Mouse (Mus musculus) lung, embryonic 14.5 days (tissue): ENCODE measurements at regions not wholly inside any gene's neighbourhood (a gene's known extent, or its start where the extent isn't known, plus 50 kb on each side); places are given as distances from the start of the nearest gene placed in this dataset.

Source experiments
- ATAC-seq: fragments of 200-750 bp; cut with Nextera tagmentation; 2 replicates; pipeline ENCODE4 v1.8.0; 2017; ENCODE audit warnings: mild to moderate bottlenecking, moderate TSS enrichment, moderate library complexity; ENCODE audit not compliant: insufficient read depth
- DNase-seq: peaks from one replicate; pipeline ENCODE4 v3.0.0-alpha.2; 2015
- H3K27ac ChIP-seq: fragments of 300-500 bp; sonication (generic); 2 replicates; pipeline ENCODE4 v1.5.1; 2014; ENCODE audit warnings: low read depth, mild to moderate bottlenecking, moderate library complexity
- H3K27me3 ChIP-seq: fragments of 300-500 bp; sonication (generic); 2 replicates; pipeline ENCODE4 v1.6.1; 2014; ENCODE audit warnings: low read length, control low read depth; ENCODE audit not compliant: insufficient read depth
- H3K36me3 ChIP-seq: fragments of 300-500 bp; sonication (generic); 2 replicates; pipeline ENCODE4 v1.6.1; 2014; ENCODE audit warnings: control low read depth; ENCODE audit not compliant: insufficient read depth
- H3K4me1 ChIP-seq: fragments of 300-500 bp; sonication (generic); 2 replicates; pipeline ENCODE4 v1.6.1; 2014; ENCODE audit warnings: antibody characterized with exemption, control low read depth; ENCODE audit not compliant: insufficient read depth
- H3K4me2 ChIP-seq: fragments of 300-500 bp; sonication (generic); 2 replicates; pipeline ENCODE4 v1.6.1; 2014; ENCODE audit warnings: mild to moderate bottlenecking
- H3K4me3 ChIP-seq: fragments of 300-500 bp; sonication (generic); 2 replicates; pipeline ENCODE4 v1.5.1; 2014; ENCODE audit warnings: low read depth, low read length
- H3K9ac ChIP-seq: fragments of 300-500 bp; sonication (generic); 2 replicates; pipeline ENCODE4 v1.6.1; 2014
- H3K9me3 ChIP-seq: fragments of 300-500 bp; sonication (generic); 2 replicates; pipeline ENCODE4 v1.6.1; 2016; ENCODE audit warnings: low read depth, low read length, control low read depth
- CTCF ChIP-seq: IDR thresholded peaks from 2 replicates; pipeline ENCODE4 v1.5.1; 2016; ENCODE audit warnings: antibody characterized with exemption, low read depth
- WGBS: fragments of 180-500 bp; shearing (Covaris S2); extraction: QIAGEN DNeasy Blood & Tissue Kit; methylation state at CpG from one replicate; pipeline ENCODE4 v1.1.7; 2014; 5-methylcytosine and 5-hydroxymethylcytosine counted together

DNA sequence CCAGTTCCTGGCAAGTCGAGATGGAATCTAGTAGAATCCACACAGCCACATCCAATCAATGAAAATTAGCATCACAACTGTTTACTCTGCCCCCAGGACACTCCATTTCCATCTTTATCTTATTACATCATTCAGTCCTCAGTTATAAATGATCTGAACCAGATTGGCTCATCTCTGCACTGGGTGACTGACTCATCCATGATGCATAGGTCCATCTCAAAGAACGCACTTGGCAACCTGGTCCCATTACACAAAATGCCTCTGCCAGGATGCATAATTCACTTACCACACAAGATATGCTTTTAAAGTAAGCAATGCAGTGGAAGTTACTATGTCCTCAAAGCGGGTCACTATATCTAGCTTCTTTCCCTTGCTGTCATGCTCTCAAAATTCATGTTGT, 110.0 kb upstream of the Gria1 start:
- Histone ChIP-seq H3K27me3 (no peaks in the 10 kb centered on the region), H3K9me3 (no peaks in the 10 kb centered on the region), H3K27ac (no peak overlapping the region), H3K4me3 (no peak overlapping the region), H3K4me1 (no peaks in the 10 kb centered on the region), H3K9ac (no peak overlapping the region), H3K36me3 (no peaks in the 10 kb centered on the region), H3K4me2 (no peak overlapping the region)
- DNase-seq = no peak
- WGBS = 80% methylated on average over 3 of the region's 3 CpGs
- ATAC-seq = no peak
- TF ChIP-seq CTCF = no peak

GRCm38 (mm10) chr11:56925368-56925896, 85.8 kb upstream of the Gria1 start:
- Histone ChIP-seq H3K4me1 (no peaks in the 10 kb centered on the region), H3K27me3 (no peaks in the 10 kb centered on the region), H3K9me3 (no peaks in the 10 kb centered on the region), H3K36me3 (no peaks in the 10 kb centered on the region), H3K9ac (no peak overlapping the region), H3K27ac (no peak overlapping the region), H3K4me3 (no peak overlapping the region), H3K4me2 (no peak overlapping the region)
- 67% methylated on average over 7 of the region's 7 CpGs for WGBS
- no peak for TF ChIP-seq CTCF
- DNase-seq (peak; percentile 31), ATAC-seq (no peak; the same call in 1 of the 2 replicates)

DNA sequence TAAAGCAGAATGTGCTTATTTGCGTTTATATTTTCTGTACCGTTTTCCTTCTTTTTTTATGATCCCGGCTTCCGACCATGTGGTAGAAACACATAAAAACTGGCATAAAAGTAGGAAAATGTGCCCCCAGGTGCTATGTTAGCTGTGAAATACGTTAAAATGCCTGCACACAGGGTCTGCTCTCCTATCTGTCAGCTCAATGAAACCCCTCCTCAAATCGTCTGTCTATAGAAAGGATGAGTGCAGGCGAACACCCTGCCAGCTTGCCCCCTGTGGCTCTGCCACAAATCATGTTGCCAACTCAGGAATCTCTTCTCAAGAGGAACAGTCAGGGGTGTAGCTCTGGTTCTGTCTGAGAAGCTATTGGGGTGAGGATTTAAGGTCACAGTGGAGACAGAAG, 78.4 kb upstream of the Gria1 start:
- H3K9me3 ChIP-seq = no peaks in the 10 kb centered on the region
- TF ChIP-seq CTCF = no peak
- H3K27me3 ChIP-seq = no peaks in the 10 kb centered on the region
- ATAC-seq = no peak
- no peak overlapping the region for H3K4me2 ChIP-seq
- no peak overlapping the region for H3K9ac ChIP-seq
- H3K36me3 ChIP-seq = no peaks in the 10 kb centered on the region
- H3K27ac ChIP-seq = no peak overlapping the region
- no peaks in the 10 kb centered on the region for H3K4me1 ChIP-seq
- DNase-seq = no peak
- 61% methylated on average over 7 of the region's 7 CpGs for WGBS
- no peak overlapping the region for H3K4me3 ChIP-seq

- Histone ChIP-seq H3K27me3 (no peaks in the 10 kb centered on the region), H3K9ac (no peak overlapping the region), H3K4me3 (no peak overlapping the region), H3K27ac (no peak overlapping the region), H3K36me3 (no peaks in the 10 kb centered on the region), H3K9me3 (no peaks in the 10 kb centered on the region), H3K4me2 (no peak overlapping the region), H3K4me1 (no peaks in the 10 kb centered on the region)
- TF ChIP-seq CTCF = no peak
- DNase-seq (peak; percentile 79), ATAC-seq (peak; percentile 82)
- 44% methylated on average over 2 of the region's 2 CpGs for WGBS
Observed at GRCm38 (mm10) chr11:56952357-56952756, 58.8 kb upstream of the Gria1 start.

GRCm38 (mm10) chr11:56957824-56958223, 53.4 kb upstream of the Gria1 start:
- Histone ChIP-seq H3K4me3 (no peak overlapping the region), H3K9ac (no peak overlapping the region), H3K4me1 (no peaks in the 10 kb centered on the region), H3K4me2 (no peak overlapping the region), H3K27ac (no peak overlapping the region), H3K9me3 (no peaks in the 10 kb centered on the region), H3K36me3 (no peaks in the 10 kb centered on the region), H3K27me3 (no peaks in the 10 kb centered on the region)
- TF ChIP-seq CTCF = no peak
- WGBS = 78% methylated on average over 2 of the region's 2 CpGs
- DNase-seq = no peak
- no peak for ATAC-seq
